Mouse (Mus musculus) embryonic facial prominence, embryonic 11.5 days (tissue): ENCODE measurements around the gene Car5a. TPM values are rescaled to one million over a fixed set of nuclear protein-coding genes. Genes with fewer than 3 reads are reported as not detected.

Experiments used
- ATAC-seq: fragments of 200-750 bp; cut with Nextera tagmentation; replicated peaks from 2 replicates; pipeline ENCODE4 v1.8.0; 2017; ENCODE audit warnings: low read depth; ENCODE audit not compliant: insufficient number of reproducible peaks, low FRiP score, low TSS enrichment
- DNase-seq: peaks from one replicate; pipeline ENCODE4 v3.0.0-alpha.2; 2015; ENCODE audit warnings: low spot score
- H3K27ac ChIP-seq: fragments of 300-500 bp; sonication (generic); replicated peaks from 2 replicates; pipeline ENCODE4 v1.5.1; 2014; ENCODE audit warnings: mild to moderate bottlenecking, low read depth, low read length, control low read depth
- H3K27me3 ChIP-seq: fragments of 300-500 bp; sonication (generic); 2 replicates; pipeline ENCODE4 v1.6.1; 2014; ENCODE audit warnings: mild to moderate bottlenecking, low read length, moderate library complexity, mixed read lengths; ENCODE audit not compliant: control insufficient read depth, insufficient read depth
- H3K36me3 ChIP-seq: fragments of 300-500 bp; sonication (generic); replicated peaks from 2 replicates; pipeline ENCODE4 v1.6.1; 2014; ENCODE audit warnings: low read depth, mild to moderate bottlenecking, low read length, moderate library complexity, mixed read lengths; ENCODE audit not compliant: control insufficient read depth, insufficient read depth
- H3K4me1 ChIP-seq: fragments of 300-500 bp; sonication (generic); 2 replicates; pipeline ENCODE4 v1.6.1; 2014; ENCODE audit warnings: low read length, mixed read lengths; ENCODE audit not compliant: control insufficient read depth, insufficient read depth
- H3K4me2 ChIP-seq: fragments of 300-500 bp; sonication (generic); 2 replicates; pipeline ENCODE4 v1.6.1; 2014; ENCODE audit warnings: low read depth, mild to moderate bottlenecking, control low read depth, low read length, moderate library complexity
- H3K4me3 ChIP-seq: fragments of 300-500 bp; sonication (generic); 2 replicates; pipeline ENCODE4 v1.5.1; 2014; ENCODE audit warnings: low read depth, low read length, control low read depth
- H3K9ac ChIP-seq: fragments of 300-500 bp; sonication (generic); replicated peaks from 2 replicates; pipeline ENCODE4 v1.6.1; 2014; ENCODE audit warnings: mild to moderate bottlenecking, control low read depth, low read length
- H3K9me3 ChIP-seq: fragments of 300-500 bp; sonication (generic); replicated peaks from 2 replicates; pipeline ENCODE4 v1.6.1; 2016; ENCODE audit warnings: mild to moderate bottlenecking, low read length, inconsistent platforms, mixed read lengths; ENCODE audit not compliant: control insufficient read depth
- WGBS: fragments of 180-500 bp; shearing (Covaris S2); extraction: QIAGEN DNeasy Blood & Tissue Kit; methylation state at CpG from one replicate; pipeline ENCODE4 v1.1.7; 2014; 5-methylcytosine and 5-hydroxymethylcytosine counted together
- polyA plus RNA-seq: library from polyadenylated mRNA; unstranded; fragments of >200 nt; fragmentation: Nextera tagmentation; extraction: Ambion mirVana; gene quantifications from 2 replicates; pipeline ENCODE4 v1.2.1, GENCODE M21; 2014

Gene Car5a
- polyA plus RNA-seq = not detected in 2 replicates

DNA sequence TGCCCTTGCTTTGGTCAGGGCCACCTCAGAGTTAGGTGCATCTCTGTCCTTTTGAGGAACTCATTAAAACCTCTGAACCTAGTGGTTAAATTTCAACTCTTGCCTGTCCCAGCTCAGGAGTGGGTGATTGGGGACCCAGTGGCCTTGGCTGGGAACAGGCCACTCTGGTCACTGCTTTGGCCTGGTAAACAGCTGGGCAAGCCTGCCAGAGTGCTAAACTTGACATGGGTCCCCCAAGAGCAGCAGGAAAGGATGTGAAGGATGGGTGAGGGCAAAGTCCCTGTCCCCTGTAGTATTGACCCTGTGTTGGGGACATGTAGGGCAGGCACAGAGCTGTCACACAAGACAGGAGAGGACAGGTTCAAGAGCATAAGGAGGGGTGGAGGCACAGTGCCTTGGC, at the start of gene Car5a:
TSS of gene Car5a (minus strand) at position 74 of the 400 bp plus-strand sequence.
- ATAC-seq = no peak
- no peak within 1 kb of the TSS for H3K9ac ChIP-seq
- no peaks in the 10 kb centered on the region for H3K9me3 ChIP-seq
- H3K4me3 ChIP-seq = no peak within 1 kb of the TSS
- H3K4me2 ChIP-seq = no peak within 1 kb of the TSS
- no peaks in the 10 kb centered on the region for H3K36me3 ChIP-seq
- H3K27me3 ChIP-seq = no peaks in the 10 kb centered on the region
- no peak within 1 kb of the TSS for H3K27ac ChIP-seq
- DNase-seq = no peak
- H3K4me1 ChIP-seq = no peaks in the 10 kb centered on the region; the same call in 1 of the 2 replicates

DNA sequence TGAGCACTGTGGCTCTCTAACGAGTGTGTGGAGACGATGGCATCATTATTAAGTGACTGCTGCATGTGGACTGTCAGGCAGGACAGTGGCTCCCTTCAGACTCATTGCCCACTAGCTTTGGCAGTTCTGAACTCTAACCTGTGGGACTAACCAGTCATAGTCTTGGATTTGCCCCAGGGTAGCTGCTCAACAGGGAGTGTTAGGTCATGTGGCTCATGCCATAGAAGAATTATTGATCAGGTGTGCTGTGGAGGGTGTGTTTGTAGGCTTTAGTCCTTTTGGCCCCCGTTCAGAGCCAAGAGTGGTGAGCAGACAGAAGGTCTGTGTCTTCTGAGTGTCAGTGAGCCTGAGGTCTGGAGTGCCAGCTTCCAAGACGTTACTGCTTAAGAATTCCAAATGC, 48.2 kb upstream of the Car5a start:
- Histone ChIP-seq H3K9ac (no peak overlapping the region), H3K27ac (no peak overlapping the region), H3K4me2 (no peak overlapping the region), H3K4me3 (no peak overlapping the region), H3K27me3 (no peaks in the 10 kb centered on the region), H3K36me3 (peaks cover 4% of the 10 kb centered on the region), H3K4me1 (no peaks in the 10 kb centered on the region), H3K9me3 (no peaks in the 10 kb centered on the region)
- DNase-seq (no peak), ATAC-seq (no peak)
- 89% methylated on average over 4 of the region's 4 CpGs for WGBS

DNA sequence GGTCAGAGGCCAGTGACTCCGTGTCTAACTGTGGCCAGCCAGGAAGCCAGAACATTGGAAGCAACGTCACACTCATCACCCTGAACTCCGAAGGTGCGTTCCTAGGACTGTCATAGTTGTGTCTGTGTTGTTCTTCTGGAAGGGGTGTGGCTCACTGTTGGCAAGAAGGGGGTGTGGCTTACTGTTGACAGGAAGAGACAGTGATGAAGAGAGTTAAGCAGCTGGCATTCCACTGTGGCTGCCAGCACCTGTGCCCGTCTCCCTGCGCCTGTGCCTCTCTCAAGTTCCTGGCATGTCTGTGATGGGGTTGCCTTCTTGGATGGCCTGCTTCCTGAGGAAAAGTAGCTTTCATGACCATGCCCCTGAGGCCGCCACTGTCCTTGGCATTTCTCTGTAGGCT, 46.9 kb upstream of the Car5a start:
- Histone ChIP-seq H3K4me3 (no peak overlapping the region), H3K9me3 (no peaks in the 10 kb centered on the region), H3K27ac (no peak overlapping the region), H3K36me3 (no peaks in the 10 kb centered on the region; the same call in none of the 2 replicates), H3K4me2 (no peak overlapping the region), H3K27me3 (no peaks in the 10 kb centered on the region), H3K9ac (no peak overlapping the region), H3K4me1 (no peaks in the 10 kb centered on the region)
- ATAC-seq = no peak
- no peak for DNase-seq
- 93% methylated on average over 7 of the region's 7 CpGs for WGBS

GRCm38 (mm10) chr8:121990506-121991255, 46.0 kb upstream of the Car5a start:
- H3K9me3 ChIP-seq = no peaks in the 10 kb centered on the region
- no peaks in the 10 kb centered on the region; the same call in none of the 2 replicates for H3K36me3 ChIP-seq
- no peak overlapping the region for H3K27ac ChIP-seq

GRCm38 (mm10) chr8:121987892-121988291, 43.2 kb upstream of the Car5a start:
- H3K36me3 ChIP-seq = no peaks in the 10 kb centered on the region; the same call in none of the 2 replicates
- 92% methylated on average over 5 of the region's 5 CpGs for WGBS
- H3K27me3 ChIP-seq = no peaks in the 10 kb centered on the region
- no peak overlapping the region for H3K27ac ChIP-seq
- no peak overlapping the region for H3K9ac ChIP-seq
- no peak overlapping the region for H3K4me2 ChIP-seq
- H3K4me1 ChIP-seq = no peaks in the 10 kb centered on the region
- H3K4me3 ChIP-seq = no peak overlapping the region
- ATAC-seq = no peak
- H3K9me3 ChIP-seq = no peaks in the 10 kb centered on the region
- DNase-seq = no peak

More at GRCm38 (mm10) chr8:121990506-121991255, 46.0 kb upstream of the Car5a start:
- H3K4me2 ChIP-seq = no peak overlapping the region
- ATAC-seq = no peak
- no peak for DNase-seq
- WGBS = 87% methylated on average over 9 of the region's 9 CpGs
- H3K4me3 ChIP-seq = no peak overlapping the region
- no peaks in the 10 kb centered on the region for H3K27me3 ChIP-seq
- H3K9ac ChIP-seq = no peak overlapping the region
- H3K4me1 ChIP-seq = no peaks in the 10 kb centered on the region

GRCm38 (mm10) chr8:121985673-121986072, 41.0 kb upstream of the Car5a start:
- H3K36me3 ChIP-seq = no peaks in the 10 kb centered on the region
- H3K27me3 ChIP-seq = no peaks in the 10 kb centered on the region
- no peak overlapping the region for H3K4me2 ChIP-seq
- no peaks in the 10 kb centered on the region for H3K4me1 ChIP-seq
- ATAC-seq (no peak), DNase-seq (no peak)
- H3K4me3 ChIP-seq = no peak overlapping the region
- H3K9me3 ChIP-seq = no peaks in the 10 kb centered on the region
- no peak overlapping the region for H3K27ac ChIP-seq
- 97% methylated on average over 3 of the region's 3 CpGs for WGBS
- no peak overlapping the region for H3K9ac ChIP-seq

- no peak overlapping the region for H3K4me3 ChIP-seq
- H3K4me2 ChIP-seq = no peak overlapping the region
- no peaks in the 10 kb centered on the region for H3K27me3 ChIP-seq
- ATAC-seq = no peak
- H3K4me1 ChIP-seq = no peaks in the 10 kb centered on the region
- no peak for DNase-seq
- H3K27ac ChIP-seq = no peak overlapping the region
- 95% methylated on average over 7 of the region's 7 CpGs for WGBS
- no peak overlapping the region for H3K9ac ChIP-seq
- H3K9me3 ChIP-seq = no peaks in the 10 kb centered on the region
- H3K36me3 ChIP-seq = peaks cover 5% of the 10 kb centered on the region
These were observed 36.8 kb upstream of the Car5a start for GRCm38 (mm10) chr8:121981520-121981895.

DNA sequence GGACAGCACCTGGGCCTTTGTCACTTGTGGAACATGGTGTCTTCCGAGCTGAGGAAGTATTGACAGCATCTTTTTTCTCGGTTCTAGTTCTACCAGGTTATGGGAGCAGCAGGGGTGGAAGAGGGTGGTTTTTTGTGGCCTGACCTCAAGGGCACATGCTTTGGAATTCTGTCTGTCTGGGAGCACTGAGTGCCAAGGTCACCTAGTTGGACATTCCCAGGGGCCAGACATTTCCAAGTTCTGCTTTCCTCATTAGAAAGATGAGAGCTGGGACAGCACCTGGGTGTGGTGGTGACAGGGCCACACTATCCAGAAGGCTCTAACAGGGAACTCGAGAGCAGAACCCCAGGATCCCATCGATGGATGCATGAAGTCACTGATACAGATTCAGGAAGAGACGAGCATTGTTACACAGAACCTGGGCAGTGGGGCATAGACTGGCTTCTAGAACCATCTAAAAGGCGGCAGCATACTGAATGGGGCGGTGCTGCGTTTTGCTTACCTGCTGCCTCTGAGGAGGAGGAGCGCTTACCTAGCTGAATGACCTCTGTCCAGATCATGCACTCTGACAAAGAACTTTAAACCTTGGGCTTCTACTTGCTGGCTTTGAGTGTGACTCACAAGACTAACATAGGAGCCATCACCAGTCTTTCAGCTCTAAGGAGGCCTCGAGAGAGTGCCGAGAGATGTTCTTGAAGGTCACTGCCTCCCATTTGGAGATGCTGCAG, 36.3 kb upstream of the Car5a start:
- Histone ChIP-seq H3K4me2 (no peak overlapping the region), H3K36me3 (peaks cover 5% of the 10 kb centered on the region), H3K27ac (no peak overlapping the region), H3K9ac (no peak overlapping the region), H3K9me3 (no peaks in the 10 kb centered on the region), H3K4me3 (no peak overlapping the region), H3K27me3 (no peaks in the 10 kb centered on the region), H3K4me1 (no peaks in the 10 kb centered on the region)
- DNase-seq (no peak), ATAC-seq (no peak)
- 91% methylated on average over 11 of the region's 11 CpGs for WGBS
